Comparison of ENCODE assay signal across 24 mouse cellular contexts in the genomic region with DNA sequence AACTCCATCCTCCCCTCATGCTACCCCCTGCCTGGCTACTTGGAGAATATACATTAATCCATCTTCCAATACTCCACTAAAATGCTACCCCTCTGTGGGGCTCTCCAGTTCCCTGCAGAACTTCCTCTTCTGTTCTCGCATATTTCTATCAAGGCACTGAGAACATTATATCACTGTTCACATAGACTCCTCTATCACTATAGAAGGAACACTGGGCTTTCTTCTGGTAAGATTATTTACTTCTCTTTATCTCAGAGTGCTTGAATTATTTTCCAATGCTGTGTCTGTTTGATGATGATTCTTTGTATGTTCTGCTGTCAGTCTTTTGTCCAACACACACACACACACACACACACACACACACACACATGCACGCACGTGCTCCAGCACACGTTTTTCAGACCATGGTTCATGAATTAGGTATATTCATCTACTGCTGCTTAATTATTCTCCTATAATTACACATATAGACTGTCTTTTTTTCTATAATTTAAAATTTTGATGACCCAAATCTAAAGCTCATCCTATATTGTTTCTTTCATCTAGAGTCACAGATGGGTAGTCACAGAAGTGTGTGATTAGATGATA. TPM values are rescaled to one million over a fixed set of nuclear protein-coding genes. Genes with fewer than 3 reads are reported as not detected.
DNase-seq lines count a peak whose midpoint lies in the region; ATAC-seq and TF ChIP-seq lines count a peak whose summit lies in the region.
"Had no signal": no experiment of that assay in that cellular context is flagged by ENCODE, and none has a peak within 500 bp of the region (broad histone marks: within the 10 kb centered on the region; RNA-seq: fewer than 3 reads in every experiment).

No protein-coding gene starts in this region.

- no peak overlapping the region for H3K4me2 ChIP-seq in heart, embryonic 11.5 days
- H3K4me2 ChIP-seq in CH12.LX (ENCODE audit: insufficient read depth, low read depth, poor library complexity, severe bottlenecking) = no peak overlapping the region

- no peaks in the 10 kb centered on the region for H3K9me3 ChIP-seq in heart, embryonic 11.5 days (replicated peaks; ENCODE audit: control insufficient read depth, low read length)
- H3K9me3 ChIP-seq in CH12.LX (replicated peaks; ENCODE audit: low read length) (no peaks in the 10 kb centered on the region), MEL (replicated peaks; ENCODE audit: insufficient read depth, low read length) (no peaks in the 10 kb centered on the region)

- no peak for TF ChIP-seq POLR2A in CH12.LX (IDR thresholded peaks at IDR 0.05; ENCODE audit: low read depth, low read length)
- no peak for TF ChIP-seq POLR2A in MEL (IDR thresholded peaks at IDR 0.05; ENCODE audit: control insufficient read depth in 1 of 2, insufficient read depth in 1 of 2, low read depth in 1 of 2, low read length in 2 of 2, poor library complexity in 1 of 2)

- in situ Hi-C loops in CH12.LX (cut with MboI; ENCODE audit: low pct_ligation_motif_present, low pct_unique_long_range_greater_than_20kb, low sequenced_read_pairs) = no loop called here

- no peaks in the 10 kb centered on the region for H3K36me3 ChIP-seq in heart, embryonic 11.5 days (ENCODE audit: control insufficient read depth, insufficient read depth, low read length)
- H3K36me3 ChIP-seq in CH12.LX (replicated peaks in 1 of 2; ENCODE audit: control insufficient read depth in 1 of 2, insufficient read depth in 1 of 2, low read length in 1 of 2) (no peaks in the 10 kb centered on the region), MEL (ENCODE audit: control insufficient read depth in 1 of 2, insufficient read depth in 2 of 2, low read length in 2 of 2) (peaks cover 0 to 29% of the 10 kb centered on the region in 2 experiments; a peak in 2 of 4 replicates)
- H3K36me3 ChIP-seq: G1E had no signal

- H3K9ac ChIP-seq in heart, embryonic 11.5 days (ENCODE audit: low read depth, low read length) = no peak overlapping the region
- H3K9ac ChIP-seq in CH12.LX (ENCODE audit: insufficient read depth, low read depth) (no peak overlapping the region), MEL (ENCODE audit: control insufficient read depth, low read depth, low read length, poor library complexity, severe bottlenecking) (peak overlapping the region; percentile 18; the same call in 1 of the 2 replicates)

- H3K27me3 ChIP-seq in heart, embryonic 11.5 days (ENCODE audit: control insufficient read depth, insufficient read depth, low read length) = no peaks in the 10 kb centered on the region
- H3K27me3 ChIP-seq in CH12.LX (replicated peaks) = no peaks in the 10 kb centered on the region
- no peaks in the 10 kb centered on the region for H3K27me3 ChIP-seq in MEL (ENCODE audit: control insufficient read depth in 1 of 2, insufficient read depth in 2 of 2, low read length in 2 of 2)
- H3K27me3 ChIP-seq: Patski had no signal

- H3K4me3 ChIP-seq in heart, embryonic 11.5 days (ENCODE audit: low read depth, low read length) = no peak overlapping the region
- H3K4me3 ChIP-seq in CH12.LX (replicated peaks in 1 of 3; ENCODE audit: low read depth in 2 of 3, low read length in 2 of 3, poor library complexity in 1 of 3) = no peak overlapping the region
- no peak overlapping the region for H3K4me3 ChIP-seq in MEL (ENCODE audit: control insufficient read depth in 1 of 2, insufficient read depth in 1 of 2, low read depth in 2 of 2, low read length in 2 of 2)

- no peaks in the 10 kb centered on the region for H3K4me1 ChIP-seq in heart, embryonic 11.5 days (ENCODE audit: control insufficient read depth, insufficient read depth, low read length)
- H3K4me1 ChIP-seq in CH12.LX (ENCODE audit: control insufficient read depth in 1 of 2, insufficient read depth in 2 of 2) (no peaks in the 10 kb centered on the region), MEL (ENCODE audit: control insufficient read depth in 1 of 2, insufficient read depth in 2 of 2, low read length in 2 of 2) (peaks cover 20 to 25% of the 10 kb centered on the region in 2 experiments)

- no peak for ATAC-seq in heart, embryonic 11.5 days (replicated peaks; ENCODE audit: insufficient number of reproducible peaks, low FRiP score, low TSS enrichment)
- ATAC-seq: activated CD4-positive, CD25-positive, alpha-beta regulatory T cell, adult 4 months; CD4-positive, CD25-positive, alpha-beta regulatory T cell, adult 4 months; Patski had no signal

- no peak overlapping the region for H3K27ac ChIP-seq in heart, embryonic 11.5 days (ENCODE audit: low read depth, low read length)
- H3K27ac ChIP-seq in CH12.LX (ENCODE audit: insufficient read depth, low read depth) (no peak overlapping the region), MEL (ENCODE audit: control insufficient read depth, low read depth, low read length) (peak overlapping the region; percentile 74)

- H3K79me2 ChIP-seq in CH12.LX (replicated peaks; ENCODE audit: control insufficient read depth, extremely low read depth, insufficient read depth, poor library complexity, severe bottlenecking) = no peaks in the 10 kb centered on the region
- H3K79me2 ChIP-seq in MEL (ENCODE audit: control insufficient read depth, insufficient read depth, low read length, poor library complexity) = peaks cover 2% of the 10 kb centered on the region; the same call in 1 of the 2 replicates

- dilution Hi-C loops in CH12.LX (cut with MboI; ENCODE audit: extremely low pct_ligation_motif_present, extremely low pct_unique_long_range_greater_than_20kb, low sequenced_read_pairs) = no loop called here

- TF ChIP-seq RAD21 in CH12.LX (IDR thresholded peaks at IDR 0.05; ENCODE audit: low read depth, low read length) (no peak), MEL (IDR thresholded peaks at IDR 0.05; ENCODE audit: low read depth, low read length) (no peak)

- WGBS in heart, embryonic 11.5 days (ENCODE audit: insufficient replicate concordance) = 85% methylated on average over 4 of the region's 4 CpGs

- TF ChIP-seq CTCF in CH12.LX (conservative IDR thresholded peaks at IDR 0.05 in 1 of 2, IDR thresholded peaks at IDR 0.05 in 1 of 2; ENCODE audit: low read depth in 2 of 2, low read length in 2 of 2) (no peak), MEL (IDR thresholded peaks at IDR 0.05 in 2 of 3, conservative IDR thresholded peaks at IDR 0.05 in 1 of 3; ENCODE audit: control insufficient read depth in 1 of 3, insufficient read depth in 1 of 3, low read depth in 2 of 3, low read length in 3 of 3, poor library complexity in 1 of 3, severe bottlenecking in 1 of 3) (no peak)

- no peak for TF ChIP-seq EP300 in CH12.LX (IDR thresholded peaks at IDR 0.05; ENCODE audit: low read length)
- peak; percentile 75 to 77 for TF ChIP-seq EP300 in MEL (IDR thresholded peaks at IDR 0.05; ENCODE audit: low read depth in 1 of 2, low read length in 2 of 2)

- DNase-seq in heart, adult 11 months = peak; percentile 44
- no peak for DNase-seq in CH12.LX (ENCODE audit: extremely low read depth)
- DNase-seq in MEL (ENCODE audit: low read depth, low spot score) = peak; percentile 83
- peak; percentile 59 for DNase-seq in MEL-GATA-1-ER (ENCODE audit: extremely low read depth, low read depth)
- DNase-seq in ovary, postnatal 14 days (ENCODE audit: low spot score) = no peak
- DNase-seq in adrenal gland, postnatal 10 days = no peak
- DNase-seq in urinary bladder, adult 18-20 months (ENCODE audit: low spot score in 2 of 2) = no peak
- DNase-seq: adrenal gland, adult 2 months; adrenal gland, adult 8-10 months; adrenal gland, postnatal 14 days; adrenal gland, postnatal 25 days; adrenal gland, postnatal 36 days; B cell, adult 2 months; cerebellum, adult 11 months; cerebellum, adult 11-12 months; cerebellum, adult 18-20 months; cerebellum, adult 2 months; cerebellum, adult 8-10 months; cerebellum, adult 9-10 months had no signal

TF ChIP-seq in CH12.LX, 34 proteins besides CTCF, POLR2A, EP300 and RAD21:
- TF ChIP-seq USF1 (IDR thresholded peaks at IDR 0.05; ENCODE audit: low read depth, low read length) (no peak), BHLHE40 (IDR thresholded peaks at IDR 0.05; ENCODE audit: low read depth, low read length) (0 out of 2 replicates have a peak, but pooled peaks have one; percentile 29), HCFC1 (IDR thresholded peaks at IDR 0.05; ENCODE audit: low read depth, low read length) (no peak), MAX (IDR thresholded peaks at IDR 0.05; ENCODE audit: low read length) (no peak), SIN3A (IDR thresholded peaks at IDR 0.05; ENCODE audit: low read length) (no peak)

TF ChIP-seq in MEL, 35 proteins besides CTCF, POLR2A, EP300 and RAD21:
- TF ChIP-seq GATA1 (IDR thresholded peaks at IDR 0.05; ENCODE audit: low read depth, low read length) = peak; percentile 59
- peak; percentile 29; the same call in 1 of the 2 replicates for TF ChIP-seq TAL1 (IDR thresholded peaks at IDR 0.05; ENCODE audit: low read length)
- no peak for TF ChIP-seq JUND (IDR thresholded peaks at IDR 0.05; ENCODE audit: low read depth, low read length)
- peak; percentile 92 for TF ChIP-seq MYC (IDR thresholded peaks at IDR 0.05; ENCODE audit: low read depth, low read length)
- no peak for TF ChIP-seq ZKSCAN1 (IDR thresholded peaks at IDR 0.05; ENCODE audit: low read depth, low read length)
- TF ChIP-seq BHLHE40 (IDR thresholded peaks at IDR 0.05; ENCODE audit: borderline replicate concordance, low read depth, low read length) = peak; percentile 91
- no peak for TF ChIP-seq MAFK (IDR thresholded peaks at IDR 0.05; ENCODE audit: borderline replicate concordance, low read depth, low read length)
- peak; percentile 50; the same call in 1 of the 2 replicates for TF ChIP-seq TCF12 (IDR thresholded peaks at IDR 0.05; ENCODE audit: low read depth, low read length)
- TF ChIP-seq MAX (IDR thresholded peaks at IDR 0.05; ENCODE audit: low read length) = peak; percentile 82
- TF ChIP-seq ETS1 (IDR thresholded peaks at IDR 0.05; ENCODE audit: low read depth, low read length) = peak; percentile 57
- peak; percentile 74; the same call in 1 of the 2 replicates for TF ChIP-seq RCOR1 (IDR thresholded peaks at IDR 0.05; ENCODE audit: low read depth, low read length)
- peak; percentile 69 for TF ChIP-seq MXI1 (IDR thresholded peaks at IDR 0.05; ENCODE audit: low read depth, low read length)
- TF ChIP-seq HCFC1 (IDR thresholded peaks at IDR 0.05; ENCODE audit: low read depth, low read length) = no peak

RNA-seq across cellular contexts. Expression of gene Myo1d, which starts 35.9 kb away (rescaled TPM):
- 10.8 and 11.1 TPM in 2 replicates for polyA plus RNA-seq in heart, embryonic 11.5 days (2014; fragmentation: Nextera tagmentation; extraction: Ambion mirVana)
- total RNA-seq in CH12.LX (2012; rRNA removed) (2.1 and 2.9 TPM in 2 replicates), CH12.LX (2014; rRNA removed) (1.7 and 2.2 TPM in 2 replicates), MEL (2012; rRNA removed) (15.9 and 20.2 TPM in 2 replicates)
- polyA plus RNA-seq in CH12.LX (2012; ENCODE audit: insufficient read length, low read depth) (4.7 and 5.6 TPM in 2 replicates), MEL (2012; ENCODE audit: insufficient read depth in 1 of 2, insufficient read length in 2 of 2, low read depth in 1 of 2, low replicate concordance in 2 of 2, missing spikeins in 1 of 2) (10 to 100 TPM; 41.7 to 81.1 TPM)
- 10 to 100 TPM; 28.2 to 30.7 TPM for total RNA-seq in adrenal gland, postnatal 10 days (2021)
- total RNA-seq: G1E had no signal
- polyA plus RNA-seq: G1E had no signal

Comparison
In these comparisons a context has a peak if more than half of its experiments do, and no peak if none do; other contexts are left out.
1. DNase-seq: peak in heart, adult 11 months (single experiment), MEL (single experiment) and MEL-GATA-1-ER (single experiment); none in CH12.LX (single experiment), ovary, postnatal 14 days (single experiment), adrenal gland, postnatal 10 days (single experiment) and urinary bladder, adult 18-20 months (0 of 2).